Mouse (Mus musculus): ENCODE results near the gene Vezf1. TPM values are rescaled to one million over a fixed set of nuclear protein-coding genes. Genes with fewer than 3 reads are reported as not detected.
"Not testable (repeated sequence)": the region's sequence is repeated elsewhere in the genome, so short reads cannot be mapped to it uniquely, and the experiment has no call there.

The Vezf1 gene
- polyA plus RNA-seq, 1 experiment from 2014 or later = 70.5 TPM

GRCm38 (mm10) chr11:88045159-88045558, 22.9 kb upstream of the Vezf1 start:
- not testable (repeated sequence) for H3K27ac ChIP-seq (replicated peaks); H3K4me3 ChIP-seq; DNase-seq (ENCODE audit: low spot score); H3K27me3 ChIP-seq (ENCODE audit: low read depth, poor library complexity, severe bottlenecking); H3K9me3 ChIP-seq (replicated peaks)
- WGBS = 98% methylated on average over 3 of the region's 3 CpGs
- peaks cover 24% of the 10 kb centered on the region for H3K4me1 ChIP-seq
- peaks cover 47% of the 10 kb centered on the region for H3K36me3 ChIP-seq

GRCm38 (mm10) chr11:88045878-88046277, 22.2 kb upstream of the Vezf1 start:
- whole genome bisulfite sequencing = 91% methylated on average over 4 of the region's 4 CpGs
- no peak for DNase-seq (ENCODE audit: low spot score)
- no peaks in the 10 kb centered on the region for H3K9me3 ChIP-seq (replicated peaks)
- no peaks in the 10 kb centered on the region for H3K27me3 ChIP-seq (ENCODE audit: low read depth, poor library complexity, severe bottlenecking)
- peak overlapping the region; percentile 94 for H3K4me3 ChIP-seq
- H3K27ac ChIP-seq (replicated peaks) = 0 out of 2 replicates have a peak overlapping the region, but pooled peaks have one; percentile 100
- peaks cover 47% of the 10 kb centered on the region for H3K36me3 ChIP-seq
- H3K4me1 ChIP-seq = peaks cover 32% of the 10 kb centered on the region

GRCm38 (mm10) chr11:88046323-88046937, 21.6 kb upstream of the Vezf1 start:
- DNase-seq (ENCODE audit: low spot score) = no peak
- no peaks in the 10 kb centered on the region for H3K9me3 ChIP-seq (replicated peaks)
- no peaks in the 10 kb centered on the region for H3K27me3 ChIP-seq (ENCODE audit: low read depth, poor library complexity, severe bottlenecking)
- H3K36me3 ChIP-seq = peaks cover 49% of the 10 kb centered on the region
- peak overlapping the region; percentile 94 for H3K4me3 ChIP-seq
- H3K27ac ChIP-seq (replicated peaks) = peak overlapping the region; percentile 100
- peaks cover 37% of the 10 kb centered on the region for H3K4me1 ChIP-seq
- WGBS = 69% methylated on average over 17 of the region's 17 CpGs

GRCm38 (mm10) chr11:88046944-88047794, 20.9 kb upstream of the Vezf1 start, which contains the start of gene Srsf1:
TSS of gene Srsf1 (plus strand) at chr11:88047373.
- Histone ChIP-seq H3K27me3 (ENCODE audit: low read depth, poor library complexity, severe bottlenecking) (no peaks in the 10 kb centered on the region), H3K4me1 (peaks cover 44% of the 10 kb centered on the region), H3K4me3 (peak within 1 kb of the TSS; percentile 94), H3K27ac (replicated peaks) (peak within 1 kb of the TSS; percentile 100), H3K9me3 (replicated peaks) (no peaks in the 10 kb centered on the region), H3K36me3 (peaks cover 49% of the 10 kb centered on the region)
- peak; percentile 99 for DNase-seq (ENCODE audit: low spot score)
- WGBS = under 1% methylated on average over 60 of the region's 60 CpGs

- no peaks in the 10 kb centered on the region for H3K27me3 ChIP-seq (ENCODE audit: low read depth, poor library complexity, severe bottlenecking)
- WGBS = under 1% methylated on average over 76 of the region's 76 CpGs
- peak overlapping the region; percentile 94 for H3K4me3 ChIP-seq
- H3K4me1 ChIP-seq = peaks cover 44% of the 10 kb centered on the region
- DNase-seq (ENCODE audit: low spot score) = peak; percentile 77
- peak overlapping the region; percentile 100 for H3K27ac ChIP-seq (replicated peaks)
- H3K36me3 ChIP-seq = peaks cover 49% of the 10 kb centered on the region
- no peaks in the 10 kb centered on the region for H3K9me3 ChIP-seq (replicated peaks)
Observed at GRCm38 (mm10) chr11:88047871-88048531, 20.1 kb upstream of the Vezf1 start.

GRCm38 (mm10) chr11:88048961-88049670, 19.0 kb upstream of the Vezf1 start:
- 40% methylated on average over 26 of the region's 26 CpGs for WGBS
- DNase-seq (ENCODE audit: low spot score) = no peak
- H3K27ac ChIP-seq (replicated peaks) = peak overlapping the region; percentile 100

GRCm38 (mm10) chr11:88049732-88050131, 18.3 kb upstream of the Vezf1 start:
- H3K27me3 ChIP-seq (ENCODE audit: low read depth, poor library complexity, severe bottlenecking) = no peaks in the 10 kb centered on the region
- peaks cover 61% of the 10 kb centered on the region for H3K36me3 ChIP-seq
- H3K27ac ChIP-seq (replicated peaks) = no peak overlapping the region
- H3K4me3 ChIP-seq = peak overlapping the region; percentile 94
- no peaks in the 10 kb centered on the region for H3K9me3 ChIP-seq (replicated peaks)
- H3K4me1 ChIP-seq = peaks cover 44% of the 10 kb centered on the region
- DNase-seq (ENCODE audit: low spot score) = no peak

More at GRCm38 (mm10) chr11:88048961-88049670, 19.0 kb upstream of the Vezf1 start:
- Histone ChIP-seq H3K36me3 (peaks cover 57% of the 10 kb centered on the region), H3K9me3 (replicated peaks) (no peaks in the 10 kb centered on the region), H3K27me3 (ENCODE audit: low read depth, poor library complexity, severe bottlenecking) (no peaks in the 10 kb centered on the region), H3K4me1 (peaks cover 44% of the 10 kb centered on the region), H3K4me3 (peak overlapping the region; percentile 94)

GRCm38 (mm10) chr11:88052638-88053037, 15.4 kb upstream of the Vezf1 start:
- DNase-seq (ENCODE audit: low spot score) = no peak
- Histone ChIP-seq H3K4me3 (no peak overlapping the region), H3K27me3 (ENCODE audit: low read depth, poor library complexity, severe bottlenecking) (no peaks in the 10 kb centered on the region), H3K36me3 (peaks cover 69% of the 10 kb centered on the region), H3K9me3 (replicated peaks) (no peaks in the 10 kb centered on the region), H3K27ac (replicated peaks) (no peak overlapping the region), H3K4me1 (peaks cover 33% of the 10 kb centered on the region)
- 89% methylated on average over 4 of the region's 4 CpGs for WGBS

GRCm38 (mm10) chr11:88053821-88054220, 14.3 kb upstream of the Vezf1 start:
- no peak for DNase-seq (ENCODE audit: low spot score)
- Histone ChIP-seq H3K27me3 (ENCODE audit: low read depth, poor library complexity, severe bottlenecking) (no peaks in the 10 kb centered on the region), H3K4me3 (no peak overlapping the region), H3K9me3 (replicated peaks) (no peaks in the 10 kb centered on the region), H3K27ac (replicated peaks) (no peak overlapping the region), H3K4me1 (peaks cover 35% of the 10 kb centered on the region), H3K36me3 (peaks cover 65% of the 10 kb centered on the region)
- WGBS = 64% methylated on average over 3 of the region's 3 CpGs

- WGBS = 91% methylated on average over 1 of the region's 1 CpGs
- Histone ChIP-seq H3K27me3 (ENCODE audit: low read depth, poor library complexity, severe bottlenecking) (no peaks in the 10 kb centered on the region), H3K4me1 (peaks cover 30% of the 10 kb centered on the region), H3K27ac (replicated peaks) (no peak overlapping the region), H3K9me3 (replicated peaks) (no peaks in the 10 kb centered on the region), H3K4me3 (no peak overlapping the region), H3K36me3 (peaks cover 57% of the 10 kb centered on the region)
- peak; percentile 43 for DNase-seq (ENCODE audit: low spot score)
Observed at GRCm38 (mm10) chr11:88054589-88054988, 13.5 kb upstream of the Vezf1 start.

- DNase-seq (ENCODE audit: low spot score) = no peak
- Histone ChIP-seq H3K27ac (replicated peaks) (no peak overlapping the region), H3K27me3 (ENCODE audit: low read depth, poor library complexity, severe bottlenecking) (no peaks in the 10 kb centered on the region), H3K4me1 (peaks cover 19% of the 10 kb centered on the region), H3K36me3 (peaks cover 45% of the 10 kb centered on the region), H3K4me3 (no peak overlapping the region), H3K9me3 (replicated peaks) (no peaks in the 10 kb centered on the region)
- 84% methylated on average over 2 of the region's 2 CpGs for WGBS
Observed at GRCm38 (mm10) chr11:88055777-88056176, 12.3 kb upstream of the Vezf1 start.

- no peak overlapping the region for H3K27ac ChIP-seq (replicated peaks)
- peaks cover 25% of the 10 kb centered on the region for H3K36me3 ChIP-seq
- WGBS = 77% methylated on average over 2 of the region's 2 CpGs
- no peak overlapping the region for H3K4me3 ChIP-seq
- H3K4me1 ChIP-seq = peaks cover 5% of the 10 kb centered on the region; the same call in 1 of the 2 replicates
- H3K9me3 ChIP-seq (replicated peaks) = no peaks in the 10 kb centered on the region
- H3K27me3 ChIP-seq (ENCODE audit: low read depth, poor library complexity, severe bottlenecking) = no peaks in the 10 kb centered on the region
- no peak for DNase-seq (ENCODE audit: low spot score)
Observed at GRCm38 (mm10) chr11:88057788-88058187, 10.3 kb upstream of the Vezf1 start.

Data from midbrain, embryonic 10.5 days (tissue).